Mouse (Mus musculus) embryonic facial prominence, embryonic 15.5 days (tissue): ENCODE results near the gene Mprip. TPM values are rescaled to one million over a fixed set of nuclear protein-coding genes. Genes with fewer than 3 reads are reported as not detected.
A peak's percentile ranks its signal among the peaks of the same experiment; 100 is the strongest.

Source experiments
- ATAC-seq: fragments of 200-750 bp; cut with Nextera tagmentation; 2 replicates; pipeline ENCODE4 v1.8.0; 2017; ENCODE audit warnings: low read depth, moderate TSS enrichment; ENCODE audit not compliant: insufficient number of reproducible peaks, low FRiP score, low TSS enrichment
- H3K27ac ChIP-seq: fragments of 300-500 bp; sonication (generic); replicated peaks from 2 replicates; pipeline ENCODE4 v1.5.1; 2015; ENCODE audit warnings: mild to moderate bottlenecking, inconsistent platforms
- H3K27me3 ChIP-seq: fragments of 300-500 bp; sonication (generic); 2 replicates; pipeline ENCODE4 v1.6.1; 2015; ENCODE audit warnings: inconsistent platforms
- H3K36me3 ChIP-seq: fragments of 300-500 bp; sonication (generic); 2 replicates; pipeline ENCODE4 v1.6.1; 2015; ENCODE audit warnings: mild to moderate bottlenecking, inconsistent platforms
- H3K4me1 ChIP-seq: fragments of 300-500 bp; sonication (generic); 2 replicates; pipeline ENCODE4 v1.6.1; 2015; ENCODE audit warnings: inconsistent platforms
- H3K4me2 ChIP-seq: fragments of 300-500 bp; sonication (generic); replicated peaks from 2 replicates; pipeline ENCODE4 v1.6.1; 2015; ENCODE audit warnings: mild to moderate bottlenecking, inconsistent platforms
- H3K4me3 ChIP-seq: fragments of 300-500 bp; sonication (generic); replicated peaks from 2 replicates; pipeline ENCODE4 v1.5.1; 2015; ENCODE audit warnings: mild to moderate bottlenecking, inconsistent platforms
- H3K9ac ChIP-seq: fragments of 300-500 bp; sonication (generic); 2 replicates; pipeline ENCODE4 v1.6.1; 2015; ENCODE audit warnings: inconsistent platforms
- H3K9me3 ChIP-seq: fragments of 300-500 bp; sonication (generic); replicated peaks from 2 replicates; pipeline ENCODE4 v1.6.1; 2016; ENCODE audit warnings: inconsistent platforms
- WGBS: fragments of 180-500 bp; shearing (Covaris S2); methylation state at CpG from one replicate; pipeline ENCODE4 v1.1.7; 2015; 5-methylcytosine and 5-hydroxymethylcytosine counted together
- polyA plus RNA-seq: library from polyadenylated mRNA; unstranded; fragments of >200 nt; fragmentation: Nextera tagmentation; extraction: Ambion mirVana; gene quantifications from 2 replicates; pipeline ENCODE4 v1.2.1, GENCODE M21; 2015

Mprip gene
- polyA plus RNA-seq, 1 experiment from 2014 or later: 66.9 TPM

DNA sequence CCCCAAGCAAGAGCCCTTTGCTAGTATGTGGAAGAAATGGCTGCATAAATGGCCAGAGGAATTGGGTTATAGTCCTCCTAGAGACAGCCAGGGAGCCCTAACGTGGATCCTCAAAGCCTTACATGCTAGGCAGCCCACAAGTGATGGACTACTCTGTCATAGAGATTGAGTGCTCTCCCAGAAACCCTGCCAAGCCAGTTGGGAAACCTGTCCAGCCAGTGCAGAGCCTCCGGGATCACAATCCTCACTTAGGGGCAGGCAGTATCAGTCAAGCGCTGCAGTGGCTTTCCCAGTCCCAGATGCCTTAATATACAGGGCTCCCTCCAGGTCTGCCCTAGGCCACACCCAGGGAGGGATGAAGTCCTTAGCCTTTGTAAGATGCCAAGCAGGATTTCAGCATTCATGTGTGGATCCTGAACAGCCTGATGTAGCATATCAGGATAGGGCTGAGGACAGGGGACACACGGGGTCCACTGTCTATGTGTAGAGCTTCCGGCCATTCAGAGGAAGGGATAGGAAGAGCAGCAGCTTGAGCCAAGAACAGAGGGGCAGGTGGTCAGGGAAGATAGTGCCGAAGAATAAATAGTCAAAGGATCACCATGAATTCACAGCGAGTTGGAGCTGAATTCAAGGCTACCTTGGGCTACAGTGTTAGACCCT, 27.0 kb upstream of the Mprip start:
- H3K36me3 ChIP-seq: no peaks in the 10 kb centered on the region
- H3K27me3 ChIP-seq: no peaks in the 10 kb centered on the region
- ATAC-seq: no peak; the same call in 1 of the 2 replicates
- H3K9me3 ChIP-seq: no peaks in the 10 kb centered on the region
- no peak overlapping the region for H3K4me2 ChIP-seq
- no peak overlapping the region for H3K4me3 ChIP-seq
- no peak overlapping the region for H3K9ac ChIP-seq
- H3K27ac ChIP-seq: 0 out of 2 replicates have a peak overlapping the region, but pooled peaks have one; percentile 30
- H3K4me1 ChIP-seq: peaks cover 25% of the 10 kb centered on the region
- WGBS: 71% methylated on average over 7 of the region's 7 CpGs

DNA sequence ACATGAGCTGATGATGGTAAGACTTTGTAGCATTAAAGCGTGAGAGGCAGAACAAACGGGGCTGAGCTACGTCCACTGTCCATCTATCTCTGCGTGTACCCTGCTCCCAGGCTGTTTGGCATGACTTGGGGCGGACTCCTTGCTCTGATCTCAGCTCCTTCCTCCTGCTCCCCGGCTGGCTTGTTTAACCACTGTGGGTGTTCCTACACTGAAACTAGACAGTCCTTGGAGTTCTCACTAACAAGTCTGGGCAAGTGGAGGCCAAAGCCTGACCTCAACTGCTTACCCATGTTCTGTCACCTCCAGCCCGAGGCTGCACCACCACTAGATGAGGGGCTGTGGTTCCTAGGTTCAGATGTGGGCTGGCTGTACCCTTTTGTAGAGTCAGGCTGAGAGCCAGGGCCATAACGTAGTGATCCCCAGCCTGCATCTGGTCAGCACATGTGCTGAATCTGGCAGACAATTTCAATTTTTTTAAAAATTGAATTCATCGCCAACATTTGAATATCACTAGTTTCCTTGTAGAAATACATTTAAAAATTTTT, 25.8 kb upstream of the Mprip start:
- peaks cover 28% of the 10 kb centered on the region for H3K4me1 ChIP-seq

DNA sequence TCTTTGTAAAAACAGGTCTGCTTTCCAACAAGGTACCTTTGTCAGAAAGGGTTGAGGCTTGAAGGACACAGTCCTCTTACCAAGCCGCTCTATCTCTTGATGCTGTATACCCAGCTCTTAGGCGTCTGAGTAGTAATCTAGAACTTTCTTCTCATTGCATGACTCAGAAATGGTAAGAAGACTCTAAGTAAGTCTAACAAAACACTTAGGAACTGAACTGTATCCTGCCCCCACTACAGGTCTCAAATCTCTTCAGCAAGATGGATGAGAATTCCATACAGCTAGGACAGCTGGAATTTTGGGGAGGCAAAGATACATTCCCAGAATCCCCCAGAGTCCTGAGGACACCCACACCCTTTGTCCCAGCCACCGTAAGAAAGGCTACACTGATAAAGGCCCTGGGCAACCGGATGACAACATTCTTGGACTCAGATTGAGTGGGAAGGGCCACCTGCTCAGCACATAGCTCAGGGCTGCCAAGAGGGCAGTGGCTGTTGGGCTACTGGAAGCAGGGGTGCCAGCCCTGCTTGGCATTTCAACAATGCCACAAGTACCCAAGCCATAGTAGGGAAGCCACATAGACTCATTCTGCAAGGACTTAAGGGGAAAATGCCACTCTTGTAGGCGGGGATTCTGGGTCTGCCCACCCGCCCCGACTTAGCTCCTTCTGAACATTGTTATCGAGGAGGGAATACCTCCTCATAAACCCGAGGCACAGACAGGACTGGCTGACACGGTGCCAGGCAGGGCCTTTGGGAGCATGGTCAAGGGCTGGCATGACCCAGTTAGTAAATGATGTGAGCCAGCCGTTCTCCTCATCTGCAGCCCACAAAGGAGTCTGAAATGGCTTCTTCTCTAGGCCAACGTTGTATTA, 25.0 kb upstream of the Mprip start:
- no peaks in the 10 kb centered on the region for H3K9me3 ChIP-seq
- no peak overlapping the region for H3K27ac ChIP-seq
- WGBS: 74% methylated on average over 12 of the region's 12 CpGs
- no peak overlapping the region for H3K4me3 ChIP-seq
- H3K27me3 ChIP-seq: no peaks in the 10 kb centered on the region
- H3K4me1 ChIP-seq: peaks cover 28% of the 10 kb centered on the region
- ATAC-seq: no peak
- H3K9ac ChIP-seq: no peak overlapping the region
- no peak overlapping the region for H3K4me2 ChIP-seq
- no peaks in the 10 kb centered on the region for H3K36me3 ChIP-seq

More for the DNA sequence above, 25.8 kb upstream of the Mprip start:
- peak overlapping the region; percentile 48; the same call in 1 of the 2 replicates for H3K27ac ChIP-seq
- ATAC-seq: peak; percentile 39; the same call in 1 of the 2 replicates
- H3K4me2 ChIP-seq: no peak overlapping the region
- H3K9ac ChIP-seq: no peak overlapping the region
- H3K36me3 ChIP-seq: no peaks in the 10 kb centered on the region
- no peak overlapping the region for H3K4me3 ChIP-seq
- H3K27me3 ChIP-seq: no peaks in the 10 kb centered on the region
- WGBS: 48% methylated on average over 9 of the region's 9 CpGs
- H3K9me3 ChIP-seq: no peaks in the 10 kb centered on the region

DNA sequence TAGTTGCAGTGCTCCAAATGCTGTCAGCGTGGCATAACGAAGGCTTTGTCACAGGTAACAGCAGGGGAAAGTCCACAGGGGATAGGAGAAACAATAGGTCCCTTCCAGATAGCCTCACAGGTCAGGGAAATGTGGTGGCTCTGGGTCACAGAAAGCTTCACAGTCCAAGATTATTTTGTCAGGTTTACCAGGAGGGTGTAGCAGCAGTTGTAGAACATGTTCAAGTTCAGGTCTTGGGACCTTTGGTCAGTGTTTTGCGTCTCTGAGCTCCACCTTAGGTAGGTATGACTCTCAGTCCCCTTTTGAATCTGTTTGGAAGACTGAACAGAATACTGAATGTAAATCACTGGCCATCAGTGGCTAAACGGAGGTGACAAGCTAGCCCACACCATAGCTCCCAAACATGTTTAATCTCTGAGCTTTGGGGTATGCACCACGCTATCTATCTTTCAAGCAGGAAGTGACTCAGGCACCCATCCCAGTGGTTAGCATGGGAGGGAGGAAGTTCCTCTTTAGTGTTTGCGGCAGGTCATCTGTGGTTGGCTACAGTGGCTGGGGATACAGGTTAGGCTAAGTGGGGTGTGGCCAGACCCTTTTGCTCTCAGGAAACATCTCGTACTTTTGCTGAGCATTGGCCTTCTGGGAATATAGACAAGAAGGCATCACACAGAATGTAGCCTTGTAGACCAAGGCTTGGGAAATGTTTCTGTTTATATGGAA, 24.2 kb upstream of the Mprip start:
- ATAC-seq: no peak
- no peak overlapping the region for H3K4me3 ChIP-seq
- H3K27ac ChIP-seq: no peak overlapping the region
- 78% methylated on average over 7 of the region's 7 CpGs for WGBS
- H3K4me1 ChIP-seq: peaks cover 28% of the 10 kb centered on the region
- H3K4me2 ChIP-seq: no peak overlapping the region
- H3K27me3 ChIP-seq: no peaks in the 10 kb centered on the region
- no peaks in the 10 kb centered on the region for H3K36me3 ChIP-seq
- no peak overlapping the region for H3K9ac ChIP-seq
- no peaks in the 10 kb centered on the region for H3K9me3 ChIP-seq

DNA sequence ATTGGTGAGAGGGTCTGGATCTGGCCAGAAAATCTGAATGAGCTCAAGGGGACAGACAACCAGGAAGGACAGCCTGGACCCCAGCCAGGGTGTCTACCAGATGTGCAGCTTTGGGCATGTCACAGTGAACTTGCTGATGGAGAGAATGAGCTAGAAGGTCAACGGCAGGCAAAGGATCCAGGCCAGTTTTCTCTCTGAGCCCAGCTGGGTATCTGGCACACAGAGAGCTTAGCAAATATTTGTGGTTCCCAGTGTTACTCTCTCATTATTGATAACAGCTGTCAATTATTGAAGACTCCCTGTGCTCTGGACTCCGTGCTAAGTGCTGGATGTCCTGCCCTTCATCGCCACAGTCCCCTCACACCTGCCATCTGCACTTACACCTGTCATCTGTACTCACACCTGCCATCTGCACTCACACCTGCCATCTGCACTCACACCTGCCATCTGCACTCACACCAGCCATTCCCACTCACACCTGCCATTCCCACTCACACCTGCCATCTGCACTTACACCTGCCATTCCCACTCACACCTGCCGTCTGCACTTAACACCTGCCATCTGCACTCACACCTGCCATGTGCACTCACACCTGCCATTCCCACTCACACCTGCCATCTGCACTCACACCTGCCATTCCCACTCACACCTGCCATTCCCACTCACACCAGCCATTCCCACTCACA, 21.0 kb upstream of the Mprip start:
- Histone ChIP-seq H3K9ac (no peak overlapping the region), H3K9me3 (no peaks in the 10 kb centered on the region), H3K4me2 (no peak overlapping the region), H3K4me1 (peaks cover 24% of the 10 kb centered on the region), H3K36me3 (no peaks in the 10 kb centered on the region), H3K4me3 (no peak overlapping the region), H3K27ac (no peak overlapping the region), H3K27me3 (no peaks in the 10 kb centered on the region)
- 50% methylated on average over 4 of the region's 4 CpGs for WGBS
- no peak for ATAC-seq

DNA sequence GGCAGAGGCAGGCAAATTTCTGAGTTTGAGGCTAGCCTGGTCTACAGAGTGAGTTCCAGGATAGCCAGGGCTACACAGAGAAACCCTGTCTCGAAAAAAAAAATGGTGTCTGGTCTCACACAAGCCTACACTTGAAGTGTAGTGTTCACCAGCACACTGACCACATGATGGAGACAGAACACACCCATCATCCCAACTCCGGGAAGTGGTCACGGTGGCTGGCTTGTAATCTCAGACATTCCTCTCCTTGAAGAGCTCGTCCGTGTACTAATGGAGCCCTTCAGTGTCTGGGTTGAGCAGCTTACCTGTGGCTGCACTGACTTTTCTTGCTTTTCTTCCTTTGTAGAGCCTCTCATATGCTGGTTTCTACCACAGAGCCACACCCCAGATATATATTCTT, 19.9 kb upstream of the Mprip start:
- no peak for ATAC-seq
- 59% methylated on average over 5 of the region's 5 CpGs for WGBS

GRCm38 (mm10) chr11:59642420-59642819, 18.7 kb upstream of the Mprip start:
- Histone ChIP-seq H3K4me1 (peaks cover 12% of the 10 kb centered on the region), H3K27ac (no peak overlapping the region), H3K27me3 (no peaks in the 10 kb centered on the region), H3K4me2 (no peak overlapping the region), H3K9ac (no peak overlapping the region), H3K4me3 (no peak overlapping the region), H3K9me3 (no peaks in the 10 kb centered on the region), H3K36me3 (no peaks in the 10 kb centered on the region)
- no peak for ATAC-seq
- WGBS: 82% methylated on average over 8 of the region's 8 CpGs

More for the DNA sequence above, 19.9 kb upstream of the Mprip start:
- H3K27me3 ChIP-seq: no peaks in the 10 kb centered on the region
- H3K9me3 ChIP-seq: no peaks in the 10 kb centered on the region
- H3K36me3 ChIP-seq: no peaks in the 10 kb centered on the region
- H3K9ac ChIP-seq: no peak overlapping the region
- peaks cover 14% of the 10 kb centered on the region for H3K4me1 ChIP-seq
- H3K27ac ChIP-seq: no peak overlapping the region
- no peak overlapping the region for H3K4me2 ChIP-seq
- no peak overlapping the region for H3K4me3 ChIP-seq

GRCm38 (mm10) chr11:59645036-59645435, 16.1 kb upstream of the Mprip start:
- no peaks in the 10 kb centered on the region for H3K36me3 ChIP-seq
- no peak overlapping the region for H3K9ac ChIP-seq
- H3K4me3 ChIP-seq: no peak overlapping the region
- no peak overlapping the region for H3K27ac ChIP-seq
- H3K4me1 ChIP-seq: peaks cover 5% of the 10 kb centered on the region
- WGBS: 49% methylated on average over 7 of the region's 7 CpGs
- ATAC-seq: no peak
- no peak overlapping the region for H3K4me2 ChIP-seq
- no peaks in the 10 kb centered on the region for H3K27me3 ChIP-seq
- H3K9me3 ChIP-seq: no peaks in the 10 kb centered on the region

DNA sequence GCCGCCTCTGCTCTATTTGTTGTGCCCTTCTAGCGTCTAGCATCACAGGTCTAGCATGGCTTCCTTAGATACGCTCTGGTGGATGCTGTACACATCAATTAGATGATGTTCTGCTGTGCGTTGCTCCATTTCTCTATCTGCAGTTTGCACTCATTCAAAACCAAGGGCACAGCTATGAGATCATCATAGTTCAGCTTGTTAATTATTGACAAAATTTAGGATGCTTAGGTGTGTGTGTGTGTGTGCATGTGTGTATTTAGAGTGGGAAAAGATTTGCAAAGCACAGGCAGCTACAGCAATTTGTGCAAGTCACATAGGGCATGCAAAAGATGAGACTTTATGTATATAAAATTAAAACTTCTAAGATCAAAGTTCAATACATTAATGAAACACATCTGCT, 12.0 kb upstream of the Mprip start:
- ATAC-seq: no peak
- Histone ChIP-seq H3K9me3 (no peaks in the 10 kb centered on the region), H3K4me1 (peaks cover 5% of the 10 kb centered on the region), H3K27ac (no peak overlapping the region), H3K36me3 (no peaks in the 10 kb centered on the region), H3K4me2 (no peak overlapping the region), H3K4me3 (no peak overlapping the region), H3K9ac (no peak overlapping the region), H3K27me3 (no peaks in the 10 kb centered on the region)
- WGBS: 73% methylated on average over 4 of the region's 4 CpGs

DNA sequence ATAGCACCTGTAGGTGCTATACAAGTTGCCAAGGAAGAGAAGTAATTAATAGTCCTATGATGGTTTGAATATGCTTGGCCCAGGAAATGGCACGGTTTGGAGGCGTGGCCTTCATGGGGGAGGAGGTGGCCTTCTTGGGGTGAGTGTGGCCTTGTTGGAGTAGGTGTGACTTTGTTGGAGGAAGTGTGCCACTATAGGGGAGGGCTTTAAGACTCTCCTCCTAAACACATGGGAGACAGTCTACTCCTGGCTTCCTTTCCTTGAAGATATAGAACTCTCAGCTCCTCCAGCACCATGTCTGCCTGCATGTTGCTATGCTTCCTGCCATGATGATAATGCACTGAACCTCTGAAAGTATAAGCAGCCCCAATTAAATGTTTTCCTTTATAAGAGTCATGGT, 8.1 kb upstream of the Mprip start:
- no peak overlapping the region for H3K27ac ChIP-seq
- H3K4me3 ChIP-seq: no peak overlapping the region
- H3K27me3 ChIP-seq: no peaks in the 10 kb centered on the region
- ATAC-seq: no peak
- peaks cover 7% of the 10 kb centered on the region for H3K4me1 ChIP-seq
- 72% methylated on average over 2 of the region's 2 CpGs for WGBS
- H3K4me2 ChIP-seq: no peak overlapping the region
- no peaks in the 10 kb centered on the region for H3K36me3 ChIP-seq
- no peaks in the 10 kb centered on the region for H3K9me3 ChIP-seq
- no peak overlapping the region for H3K9ac ChIP-seq
